ENCODE assay signal across 14 mouse cellular contexts in genomic region chr15:85238821-85239745, GRCm38 (mm10). TPM values are rescaled to one million over a fixed set of nuclear protein-coding genes. Genes with fewer than 3 reads are reported as not detected.
DNase-seq lines count a peak whose midpoint lies in the region; TF ChIP-seq lines count a peak whose summit lies in the region.
"Had no signal": no experiment of that assay in that cellular context is flagged by ENCODE, and none has a peak within 500 bp of the region (broad histone marks: within the 10 kb centered on the region; RNA-seq: fewer than 3 reads in every experiment).

No protein-coding gene starts in this region.

- peak; percentile 32 to 38 for DNase-seq in lung, adult 18-20 months
- DNase-seq in lung, adult 2 months = no peak
- DNase-seq in gastrocnemius, postnatal 36 days = peak; percentile 57 to 63
- peak; percentile 24 for DNase-seq in kidney, adult 18-20 months
- peak; percentile 16 for DNase-seq in lung, postnatal 14 days
- DNase-seq in c-Kit-positive CD71-positive TER-119-positive erythroid progenitor cells, embryonic 14.5 days (ENCODE audit: low spot score) = no peak
- DNase-seq in layer of hippocampus, adult 11-12 months (ENCODE audit: low spot score) = no peak
- DNase-seq: cerebellum, adult 11 months; retina, postnatal 1 day had no signal

- intact Hi-C loops in gastrocnemius, postnatal 36 days (cut with DNase I) = no loop called here

- H3K4me3 ChIP-seq in lung, adult 2 months (replicated peaks; ENCODE audit: extremely low read depth, low read depth, low read length) = no peak overlapping the region
- H3K4me3 ChIP-seq: embryonic facial prominence, embryonic 13.5 days; limb, embryonic 13.5 days; myocyte; stomach, embryonic 15.5 days had no signal

- no peak for TF ChIP-seq POLR2A in lung, adult 2 months (IDR thresholded peaks at IDR 0.05; ENCODE audit: borderline replicate concordance, extremely low read depth, low read depth, low read length)

- TF ChIP-seq CTCF in lung, adult 2 months (IDR thresholded peaks at IDR 0.05; ENCODE audit: insufficient read depth, low read length) = no peak

- no peaks in the 10 kb centered on the region for H3K4me1 ChIP-seq in lung, adult 2 months (ENCODE audit: control insufficient read depth, insufficient read depth, low read length)
- H3K4me1 ChIP-seq: embryonic facial prominence, embryonic 13.5 days; limb, embryonic 13.5 days; stomach, embryonic 15.5 days had no signal

- 85% methylated on average over 22 of the region's 22 CpGs for WGBS in lung, adult 2 months

RNA-seq across cellular contexts. Expression of gene Fbln1, which starts 33.3 kb away (rescaled TPM):
- polyA plus RNA-seq in lung, adult 2 months (2012; rRNA removed) = 116 and 137 TPM in 2 replicates
- total RNA-seq in gastrocnemius, postnatal 36 days (2021) = 1 to 10 TPM; 4.8 to 5.7 TPM
- polyA plus RNA-seq: macrophage had no signal

Comparison
In these comparisons a context has a peak if more than half of its experiments do, and no peak if none do; other contexts are left out.
1. DNase-seq: peak in lung, adult 18-20 months (2 of 2), gastrocnemius, postnatal 36 days (2 of 2), kidney, adult 18-20 months (single experiment) and lung, postnatal 14 days (single experiment); none in lung, adult 2 months (single experiment), c-Kit-positive CD71-positive TER-119-positive erythroid progenitor cells, embryonic 14.5 days (single experiment) and layer of hippocampus, adult 11-12 months (single experiment).